Mouse (Mus musculus) heart, embryonic 12.5 days (tissue): ENCODE measurements at regions not wholly inside any gene's neighbourhood (a gene's known extent, or its start where the extent isn't known, plus 50 kb on each side); places are given as distances from the start of the nearest gene placed in this dataset.

Source experiments
- ATAC-seq: fragments of 200-750 bp; cut with Nextera tagmentation; 2 replicates; pipeline ENCODE4 v1.8.0; 2017; ENCODE audit warnings: moderate TSS enrichment, moderate library complexity; ENCODE audit not compliant: insufficient number of reproducible peaks, low FRiP score
- H3K27ac ChIP-seq: fragments of 300-500 bp; sonication (generic); 2 replicates; pipeline ENCODE4 v1.5.1; 2016; ENCODE audit warnings: mild to moderate bottlenecking, moderate library complexity; ENCODE audit not compliant: poor library complexity, severe bottlenecking
- H3K27me3 ChIP-seq: fragments of 300-500 bp; sonication (generic); replicated peaks from 2 replicates; pipeline ENCODE4 v1.6.1; 2016; ENCODE audit warnings: mild to moderate bottlenecking, moderate library complexity
- H3K36me3 ChIP-seq: fragments of 300-500 bp; sonication (generic); 2 replicates; pipeline ENCODE4 v1.6.1; 2016; ENCODE audit warnings: mild to moderate bottlenecking, moderate library complexity
- H3K4me1 ChIP-seq: fragments of 300-500 bp; sonication (generic); replicated peaks from 2 replicates; pipeline ENCODE4 v1.6.1; 2016; ENCODE audit warnings: mild to moderate bottlenecking
- H3K4me2 ChIP-seq: fragments of 300-500 bp; sonication (generic); 2 replicates; pipeline ENCODE4 v1.6.1; 2016; ENCODE audit warnings: mild to moderate bottlenecking, moderate library complexity
- H3K4me3 ChIP-seq: fragments of 300-500 bp; sonication (generic); 2 replicates; pipeline ENCODE4 v1.5.1; 2016; ENCODE audit warnings: mild to moderate bottlenecking
- H3K9ac ChIP-seq: fragments of 300-500 bp; sonication (generic); 2 replicates; pipeline ENCODE4 v1.6.1; 2016; ENCODE audit warnings: mild to moderate bottlenecking, moderate library complexity
- H3K9me3 ChIP-seq: fragments of 300-500 bp; sonication (generic); replicated peaks from 2 replicates; pipeline ENCODE4 v1.6.1; 2016; ENCODE audit warnings: mild to moderate bottlenecking, moderate library complexity
- WGBS: fragments of 180-500 bp; shearing (Covaris S2); methylation state at CpG from one replicate; pipeline ENCODE4 v1.1.7; 2016; 5-methylcytosine and 5-hydroxymethylcytosine counted together

- Histone ChIP-seq H3K27me3 (no peaks in the 10 kb centered on the region), H3K36me3 (no peaks in the 10 kb centered on the region), H3K4me1 (peaks cover 62% of the 10 kb centered on the region), H3K4me3 (0 out of 2 replicates have a peak overlapping the region, but pooled peaks have one; percentile 4), H3K9me3 (no peaks in the 10 kb centered on the region), H3K4me2 (peak overlapping the region; percentile 53), H3K27ac (0 out of 2 replicates have a peak overlapping the region, but pooled peaks have one; percentile 18), H3K9ac (no peak overlapping the region)
- ATAC-seq = no peak
- 42% methylated on average over 18 of the region's 18 CpGs for WGBS
Observed at GRCm38 (mm10) chr13:107847179-107848012, 196.8 kb upstream of the Smim15 start.

- Histone ChIP-seq H3K27me3 (no peaks in the 10 kb centered on the region), H3K4me2 (peak overlapping the region; percentile 53), H3K9me3 (no peaks in the 10 kb centered on the region), H3K9ac (no peak overlapping the region), H3K27ac (no peak overlapping the region), H3K4me1 (peaks cover 64% of the 10 kb centered on the region), H3K4me3 (0 out of 2 replicates have a peak overlapping the region, but pooled peaks have one; percentile 4), H3K36me3 (no peaks in the 10 kb centered on the region)
- ATAC-seq = no peak
- WGBS = 52% methylated on average over 10 of the region's 10 CpGs
Observed at GRCm38 (mm10) chr13:107846621-107847178, 197.5 kb upstream of the Smim15 start.

- Histone ChIP-seq H3K4me1 (peaks cover 64% of the 10 kb centered on the region), H3K9me3 (no peaks in the 10 kb centered on the region), H3K36me3 (no peaks in the 10 kb centered on the region), H3K4me2 (no peak overlapping the region), H3K27me3 (no peaks in the 10 kb centered on the region), H3K27ac (no peak overlapping the region), H3K4me3 (no peak overlapping the region), H3K9ac (no peak overlapping the region)
- WGBS = 72% methylated on average over 4 of the region's 4 CpGs
- ATAC-seq = no peak
Observed at GRCm38 (mm10) chr13:107845838-107846237, 198.4 kb upstream of the Smim15 start.

DNA sequence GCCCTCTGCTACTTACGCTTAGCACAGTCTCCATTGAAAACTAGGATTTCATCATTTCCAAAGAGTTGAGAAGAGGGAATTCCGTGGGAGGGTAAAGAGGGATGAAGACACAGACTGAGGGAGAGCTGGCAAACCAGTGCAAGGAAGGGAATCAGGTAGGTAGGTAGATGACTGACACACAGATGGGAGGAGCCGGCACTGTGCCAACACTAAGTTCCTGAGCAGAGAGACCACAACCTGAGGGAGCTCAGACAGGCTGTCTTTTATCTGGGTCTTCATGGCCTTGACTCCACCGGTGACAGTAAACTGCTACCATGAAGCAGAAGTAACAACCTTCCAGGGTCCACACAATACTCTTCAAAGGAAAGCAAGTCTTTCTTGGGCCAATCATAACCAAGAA lies 200.2 kb upstream of the Smim15 start:
- H3K9ac ChIP-seq = no peak overlapping the region
- H3K27me3 ChIP-seq = no peaks in the 10 kb centered on the region
- no peak overlapping the region for H3K4me2 ChIP-seq
- peaks cover 51% of the 10 kb centered on the region for H3K4me1 ChIP-seq
- H3K9me3 ChIP-seq = no peaks in the 10 kb centered on the region
- no peaks in the 10 kb centered on the region for H3K36me3 ChIP-seq
- no peak overlapping the region for H3K27ac ChIP-seq
- ATAC-seq = no peak
- no peak overlapping the region for H3K4me3 ChIP-seq
- 75% methylated on average over 4 of the region's 4 CpGs for WGBS

GRCm38 (mm10) chr13:107838126-107838715 lies 206.0 kb upstream of the Smim15 start:
- Histone ChIP-seq H3K4me2 (no peak overlapping the region), H3K9me3 (no peaks in the 10 kb centered on the region), H3K27me3 (no peaks in the 10 kb centered on the region), H3K4me3 (no peak overlapping the region), H3K27ac (no peak overlapping the region), H3K9ac (no peak overlapping the region), H3K4me1 (peaks cover 41% of the 10 kb centered on the region), H3K36me3 (no peaks in the 10 kb centered on the region)
- ATAC-seq = no peak
- WGBS = 76% methylated on average over 9 of the region's 9 CpGs

GRCm38 (mm10) chr13:107837206-107837952 lies 206.9 kb upstream of the Smim15 start:
- Histone ChIP-seq H3K27ac (no peak overlapping the region), H3K27me3 (no peaks in the 10 kb centered on the region), H3K9ac (no peak overlapping the region), H3K4me2 (no peak overlapping the region), H3K36me3 (no peaks in the 10 kb centered on the region), H3K9me3 (no peaks in the 10 kb centered on the region), H3K4me1 (peaks cover 44% of the 10 kb centered on the region), H3K4me3 (no peak overlapping the region)
- no peak for ATAC-seq
- 45% methylated on average over 5 of the region's 5 CpGs for WGBS

GRCm38 (mm10) chr13:107835756-107836385 lies 208.4 kb upstream of the Smim15 start:
- H3K9ac ChIP-seq = no peak overlapping the region
- H3K4me1 ChIP-seq = peaks cover 45% of the 10 kb centered on the region
- H3K4me3 ChIP-seq = no peak overlapping the region
- WGBS = 49% methylated on average over 9 of the region's 9 CpGs
- H3K9me3 ChIP-seq = no peaks in the 10 kb centered on the region
- no peak overlapping the region for H3K27ac ChIP-seq
- ATAC-seq = no peak
- no peaks in the 10 kb centered on the region for H3K36me3 ChIP-seq
- H3K27me3 ChIP-seq = no peaks in the 10 kb centered on the region
- H3K4me2 ChIP-seq = no peak overlapping the region

GRCm38 (mm10) chr13:107831997-107832396 lies 212.2 kb upstream of the Smim15 start:
- no peaks in the 10 kb centered on the region for H3K27me3 ChIP-seq
- H3K36me3 ChIP-seq = no peaks in the 10 kb centered on the region
- 64% methylated on average over 5 of the region's 5 CpGs for WGBS
- peaks cover 33% of the 10 kb centered on the region for H3K4me1 ChIP-seq
- H3K27ac ChIP-seq = no peak overlapping the region
- no peak overlapping the region for H3K4me2 ChIP-seq
- H3K9me3 ChIP-seq = no peaks in the 10 kb centered on the region
- no peak for ATAC-seq
- H3K9ac ChIP-seq = no peak overlapping the region
- H3K4me3 ChIP-seq = no peak overlapping the region

GRCm38 (mm10) chr13:107831221-107831681 lies 213.0 kb upstream of the Smim15 start:
- ATAC-seq = peak; percentile 99
- H3K27ac ChIP-seq = no peak overlapping the region
- H3K4me2 ChIP-seq = peak overlapping the region; percentile 51
- WGBS = 2% methylated on average over 17 of the region's 17 CpGs
- H3K9me3 ChIP-seq = no peaks in the 10 kb centered on the region
- no peaks in the 10 kb centered on the region for H3K27me3 ChIP-seq
- H3K9ac ChIP-seq = no peak overlapping the region
- no peaks in the 10 kb centered on the region for H3K36me3 ChIP-seq
- H3K4me3 ChIP-seq = peak overlapping the region; percentile 25
- peaks cover 38% of the 10 kb centered on the region for H3K4me1 ChIP-seq

DNA sequence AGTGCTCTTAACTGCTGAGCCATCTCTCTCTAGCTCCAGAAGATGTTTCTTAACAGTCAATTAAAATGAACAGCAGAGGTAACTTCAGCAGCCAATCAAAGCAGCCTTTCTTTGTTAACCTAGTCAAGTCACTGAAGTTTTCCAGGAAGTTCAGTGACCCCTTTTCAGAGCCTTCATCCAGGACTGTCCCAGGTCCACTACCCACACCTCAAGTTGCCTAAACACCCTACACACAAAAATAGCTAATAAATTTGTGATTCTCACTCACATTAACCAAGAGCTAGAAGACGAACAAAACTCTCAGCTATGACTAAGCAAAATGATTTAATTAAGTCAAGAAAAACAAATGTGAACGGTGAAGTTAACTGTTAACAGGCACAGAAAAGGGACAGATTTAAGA lies 214.0 kb upstream of the Smim15 start:
- H3K4me3 ChIP-seq = no peak overlapping the region
- no peak for ATAC-seq
- WGBS = 68% methylated on average over 2 of the region's 2 CpGs
- H3K9me3 ChIP-seq = no peaks in the 10 kb centered on the region
- no peak overlapping the region for H3K9ac ChIP-seq
- H3K4me1 ChIP-seq = peaks cover 31% of the 10 kb centered on the region
- H3K27me3 ChIP-seq = no peaks in the 10 kb centered on the region
- H3K36me3 ChIP-seq = no peaks in the 10 kb centered on the region
- H3K4me2 ChIP-seq = no peak overlapping the region
- H3K27ac ChIP-seq = no peak overlapping the region
